Mouse (Mus musculus): Measurements from ENCODE around the gene Unc13a. TPM values are rescaled to one million over a fixed set of nuclear protein-coding genes. Genes with fewer than 3 reads are reported as not detected.
A peak's percentile ranks its signal among the peaks of the same experiment; 100 is the strongest.

Gene Unc13a
- total RNA-seq, 2 experiments from 2014 or later = 0.55 to 0.87 TPM

GRCm38 (mm10) chr8:71586891-71587290 lies 84.7 kb downstream of the Unc13a start:
- DNase-seq = peak in 1 of 2 experiments; percentile 63

- DNase-seq = no peak
These were observed 91.4 kb downstream of the Unc13a start for GRCm38 (mm10) chr8:71580201-71580600.

GRCm38 (mm10) chr8:71579476-71579875 lies 92.1 kb downstream of the Unc13a start:
- DNase-seq = peak; percentile 75 to 83

GRCm38 (mm10) chr8:71579009-71579408 lies 92.5 kb downstream of the Unc13a start:
- DNase-seq = no peak

- DNase-seq = no peak
These were observed 93.6 kb downstream of the Unc13a start for GRCm38 (mm10) chr8:71577856-71578387.

GRCm38 (mm10) chr8:71575020-71575419 lies 96.5 kb downstream of the Unc13a start:
- no peak for DNase-seq

GRCm38 (mm10) chr8:71574426-71574825 lies 97.1 kb downstream of the Unc13a start:
- DNase-seq = peak in 1 of 2 experiments; percentile 41

Small RNA genes within 50 kb of the gene (microRNA-seq; reads per million reads assigned to microRNA genes)
- gene Mir6769b = 0 reads per million in 2 experiments

Other genes with a start within 250 kb of the Unc13a start
- 10 to 100 TPM; 23.8 to 26.6 TPM for gene Abhd8, start 208.1 kb downstream of the Unc13a start, total RNA-seq (2021)
- 100 to 1,000 TPM; 126 to 127 TPM for gene Mrpl34, start 206.8 kb downstream of the Unc13a start, total RNA-seq (2021)
- gene Dda1, start 202.6 kb downstream of the Unc13a start, total RNA-seq (2021) = 10 to 100 TPM; 31.4 to 32.1 TPM
- gene Ano8, start 185.8 kb downstream of the Unc13a start, total RNA-seq (2021) = 10 to 100 TPM; 16.6 to 16.9 TPM
- 10 to 100 TPM; 19.1 to 22.2 TPM for gene Gtpbp3, start 183.7 kb downstream of the Unc13a start, total RNA-seq (2021)
- 10 to 100 TPM; 23.0 to 30.9 TPM for gene Plvap, start 160.0 kb downstream of the Unc13a start, total RNA-seq (2021)
- gene Ccdc194, start 146.0 kb downstream of the Unc13a start, total RNA-seq (2021) = not detected
- gene Bst2, start 134.3 kb downstream of the Unc13a start, total RNA-seq (2021) = 10 to 100 TPM; 19.3 to 40.2 TPM
- 10 to 100 TPM; 28.4 to 28.5 TPM for gene Mvb12a, start 128.8 kb downstream of the Unc13a start, total RNA-seq (2021)
- under 1 TPM; 0.42 to 0.51 TPM for gene Tmem221, start 112.9 kb downstream of the Unc13a start, total RNA-seq (2021)
- gene Nxnl1, start 105.2 kb downstream of the Unc13a start, total RNA-seq (2021) = under 1 TPM; 0.15 TPM
- 100 to 1,000 TPM; 162 to 202 TPM for gene Slc27a1, start 102.9 kb downstream of the Unc13a start, total RNA-seq (2021)
- 10 to 100 TPM; 66.5 to 72.2 TPM for gene Pgls, start 79.6 kb downstream of the Unc13a start, total RNA-seq (2021)
- 1 to 10 TPM in 1 of 2 experiments, under 1 TPM in 1; 0.99 to 1.0 TPM for gene Fam129c, start 74.1 kb downstream of the Unc13a start, total RNA-seq (2021)
- gene Colgalt1, start 60.8 kb downstream of the Unc13a start, total RNA-seq (2021) = 10 to 100 TPM; 41.6 to 42.4 TPM
- gene Jak3, start 4.5 kb upstream of the Unc13a start, total RNA-seq (2021) = 1 to 10 TPM; 7.3 to 8.3 TPM
- 1 to 10 TPM; 1.3 to 1.6 TPM for gene Insl3, start 17.5 kb upstream of the Unc13a start, total RNA-seq (2021)
- gene B3gnt3, start 30.0 kb upstream of the Unc13a start, total RNA-seq (2021) = 1 to 10 TPM; 4.9 to 5.9 TPM
- 1 to 10 TPM in 1 of 2 experiments, under 1 TPM in 1; 0.79 to 2.4 TPM for gene Fcho1, start 54.0 kb upstream of the Unc13a start, total RNA-seq (2021)
- 1 to 10 TPM; 4.9 to 5.4 TPM for gene Zfp709, start 210.3 kb upstream of the Unc13a start, total RNA-seq (2021)
- 1 to 10 TPM; 3.4 to 3.6 TPM for gene Zfp882, start 236.9 kb upstream of the Unc13a start, total RNA-seq (2021)
- 10 to 100 TPM; 20.2 to 24.6 TPM for gene Zfp617, start 236.9 kb upstream of the Unc13a start, total RNA-seq (2021)